Mouse (Mus musculus) stomach, postnatal 0 days (tissue): Measurements from ENCODE around the gene Lpp. TPM values are rescaled to one million over a fixed set of nuclear protein-coding genes. Genes with fewer than 3 reads are reported as not detected.
A peak's percentile ranks its signal among the peaks of the same experiment; 100 is the strongest.

Source experiments
- ATAC-seq: fragments of 200-750 bp; cut with Nextera tagmentation; 2 replicates; pipeline ENCODE4 v1.8.0; 2017; ENCODE audit not compliant: low FRiP score, low TSS enrichment
- DNase-seq: peaks from one replicate; pipeline ENCODE4 v3.0.0-alpha.2; 2016; ENCODE audit warnings: low spot score
- H3K27ac ChIP-seq: fragments of 300-500 bp; sonication (generic); replicated peaks from 2 replicates; pipeline ENCODE4 v1.5.1; 2014; ENCODE audit warnings: mild to moderate bottlenecking, control low read depth
- H3K27me3 ChIP-seq: fragments of 300-500 bp; sonication (generic); 2 replicates; pipeline ENCODE4 v1.6.1; 2014; ENCODE audit warnings: low read length; ENCODE audit not compliant: control insufficient read depth, insufficient read depth
- H3K36me3 ChIP-seq: fragments of 300-500 bp; sonication (generic); 2 replicates; pipeline ENCODE4 v1.6.1; 2014; ENCODE audit warnings: low read length, mixed read lengths; ENCODE audit not compliant: control insufficient read depth, insufficient read depth
- H3K4me1 ChIP-seq: fragments of 300-500 bp; sonication (generic); replicated peaks from 2 replicates; pipeline ENCODE4 v1.6.1; 2014; ENCODE audit warnings: antibody characterized with exemption; ENCODE audit not compliant: control insufficient read depth, insufficient read depth
- H3K4me2 ChIP-seq: fragments of 300-500 bp; sonication (generic); replicated peaks from 2 replicates; pipeline ENCODE4 v1.6.1; 2014; ENCODE audit warnings: low read depth, mild to moderate bottlenecking, control low read depth, moderate library complexity
- H3K4me3 ChIP-seq: fragments of 300-500 bp; sonication (generic); 2 replicates; pipeline ENCODE4 v1.5.1; 2014; ENCODE audit warnings: low read depth, low read length, control low read depth
- H3K9ac ChIP-seq: fragments of 300-500 bp; sonication (generic); 2 replicates; pipeline ENCODE4 v1.6.1; 2014; ENCODE audit warnings: mild to moderate bottlenecking, low read length, control low read depth, mixed read lengths
- H3K9me3 ChIP-seq: fragments of 300-500 bp; sonication (generic); 2 replicates; pipeline ENCODE4 v1.6.1; 2016; ENCODE audit warnings: low read length; ENCODE audit not compliant: control insufficient read depth
- CTCF ChIP-seq: IDR thresholded peaks from 2 replicates; pipeline ENCODE4 v1.5.1; 2016; ENCODE audit warnings: antibody characterized with exemption, low read depth, mild to moderate bottlenecking, moderate library complexity
- EP300 ChIP-seq: optimal IDR thresholded peaks from 2 replicates; pipeline ENCODE3; 2016; ENCODE audit warnings: antibody characterized with exemption
- WGBS: fragments of 180-500 bp; shearing (Covaris S2); extraction: QIAGEN DNeasy Blood & Tissue Kit; methylation state at CpG from one replicate; pipeline ENCODE4 v1.1.7; 2014; 5-methylcytosine and 5-hydroxymethylcytosine counted together
- polyA plus RNA-seq: library from polyadenylated mRNA; unstranded; fragments of >200 nt; fragmentation: Nextera tagmentation; extraction: Ambion mirVana; gene quantifications from 2 replicates; pipeline ENCODE4 v1.2.1, GENCODE M21; 2015

Lpp gene
- 49.8 and 51.3 TPM in 2 replicates for polyA plus RNA-seq

DNA sequence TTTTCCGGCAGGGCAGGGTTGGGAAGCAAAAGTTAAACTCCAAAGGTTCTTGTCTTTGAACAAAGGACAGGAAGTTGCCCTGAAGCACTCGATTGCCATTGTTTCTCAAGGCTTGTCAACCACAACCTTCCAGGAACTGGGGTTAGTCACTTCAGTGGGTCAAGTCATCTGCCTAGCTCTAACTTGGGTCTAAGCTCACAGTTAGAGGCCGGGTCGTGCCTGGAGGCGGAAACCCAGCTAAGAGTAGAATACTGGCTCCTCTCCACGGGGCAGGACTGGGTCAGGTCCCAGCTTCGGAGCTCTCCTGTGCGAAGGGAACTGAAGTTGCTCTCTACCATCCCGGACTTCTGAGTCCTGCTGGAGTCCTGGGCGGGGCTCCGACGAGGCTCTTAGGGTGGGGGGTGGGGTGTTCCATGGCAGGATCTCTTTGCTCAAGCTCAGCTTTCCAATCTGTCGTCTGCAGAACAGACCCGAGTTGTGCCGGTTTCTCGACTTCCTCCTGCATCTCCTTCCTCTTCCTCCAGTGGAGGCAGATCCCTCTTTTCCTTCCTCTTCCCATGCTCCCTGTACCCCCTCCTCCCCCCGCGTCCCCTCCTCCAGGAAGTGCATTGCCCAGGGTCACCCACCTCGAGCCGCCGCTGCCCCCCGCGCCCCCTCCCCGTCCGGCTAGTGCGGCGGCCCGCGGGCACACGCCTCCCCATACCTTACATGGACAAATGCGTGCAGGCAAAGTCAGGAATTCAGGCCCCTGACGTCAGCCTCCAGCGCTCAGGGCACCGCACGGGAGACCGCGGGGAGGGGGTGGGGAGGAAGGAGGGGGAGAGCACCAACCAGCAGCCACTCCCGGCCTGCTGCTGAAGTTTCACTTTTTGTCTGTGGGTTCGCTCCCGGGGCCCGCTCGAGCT, at the start of gene Lpp:
Gene Lpp (plus strand): TSS at position 857 of the 905 bp plus-strand sequence.
- H3K4me1 ChIP-seq: peaks cover 11% of the 10 kb centered on the region
- peak within 1 kb of the TSS; percentile 92 for H3K4me3 ChIP-seq
- WGBS: 3% methylated on average over 33 of the region's 42 CpGs
- H3K36me3 ChIP-seq: no peaks in the 10 kb centered on the region
- H3K27me3 ChIP-seq: no peaks in the 10 kb centered on the region
- H3K4me2 ChIP-seq: peak within 1 kb of the TSS; percentile 78
- peak within 1 kb of the TSS; percentile 100 for H3K27ac ChIP-seq
- peak within 1 kb of the TSS; percentile 97 for H3K9ac ChIP-seq
- ATAC-seq (peak; percentile 86), DNase-seq (peak; percentile 94)
- TF ChIP-seq EP300 (peak; percentile 39), CTCF (no peak)
- no peaks in the 10 kb centered on the region for H3K9me3 ChIP-seq

DNA sequence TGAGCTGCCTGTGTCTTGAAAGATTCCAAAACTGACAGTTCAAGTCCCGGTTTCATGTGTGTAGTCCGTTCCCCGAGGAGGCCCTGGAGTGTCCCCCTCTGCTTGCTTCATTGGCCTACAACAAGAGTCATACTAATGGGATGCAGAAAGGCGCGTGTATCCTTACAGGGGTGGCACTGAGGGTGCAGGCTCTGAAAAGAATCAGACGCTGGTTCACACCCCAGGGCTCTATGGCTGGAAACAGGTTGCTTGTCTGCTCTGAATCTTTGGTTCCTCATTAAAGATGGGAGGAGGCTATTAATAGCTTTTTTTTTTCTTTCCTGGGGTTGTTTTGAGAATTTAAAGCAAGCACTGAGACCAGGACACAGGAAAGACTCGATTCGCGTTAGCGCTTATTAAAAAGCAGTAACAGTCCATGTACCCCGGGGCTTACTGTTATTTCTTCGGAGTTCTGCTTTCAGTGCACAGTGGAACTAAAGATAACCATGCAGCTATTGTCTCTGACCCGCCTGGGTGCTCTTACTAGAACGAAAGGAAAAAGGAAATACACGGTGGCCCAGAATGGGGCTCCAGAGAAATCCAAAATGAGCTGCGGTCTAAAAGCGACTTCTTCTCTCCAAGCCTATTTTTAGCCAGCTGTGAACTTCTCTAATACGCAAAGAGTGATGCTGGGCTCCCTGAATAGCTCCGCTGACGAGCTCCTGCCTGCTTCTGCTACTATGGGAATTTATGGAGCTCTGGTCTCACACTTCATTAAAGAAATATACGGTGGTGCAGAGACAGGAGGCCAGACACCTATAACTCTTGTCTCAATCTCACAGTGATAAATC, 45.5 kb upstream of the Lpp start:
- Histone ChIP-seq H3K27me3 (no peaks in the 10 kb centered on the region), H3K9ac (no peak overlapping the region), H3K27ac (no peak overlapping the region), H3K4me3 (no peak overlapping the region), H3K4me2 (peak overlapping the region; percentile 23; the same call in 1 of the 2 replicates), H3K36me3 (no peaks in the 10 kb centered on the region), H3K4me1 (no peaks in the 10 kb centered on the region), H3K9me3 (no peaks in the 10 kb centered on the region)
- no peak for TF ChIP-seq EP300
- TF ChIP-seq CTCF: no peak
- DNase-seq: no peak
- WGBS: 65% methylated on average over 21 of the region's 21 CpGs
- ATAC-seq: no peak

DNA sequence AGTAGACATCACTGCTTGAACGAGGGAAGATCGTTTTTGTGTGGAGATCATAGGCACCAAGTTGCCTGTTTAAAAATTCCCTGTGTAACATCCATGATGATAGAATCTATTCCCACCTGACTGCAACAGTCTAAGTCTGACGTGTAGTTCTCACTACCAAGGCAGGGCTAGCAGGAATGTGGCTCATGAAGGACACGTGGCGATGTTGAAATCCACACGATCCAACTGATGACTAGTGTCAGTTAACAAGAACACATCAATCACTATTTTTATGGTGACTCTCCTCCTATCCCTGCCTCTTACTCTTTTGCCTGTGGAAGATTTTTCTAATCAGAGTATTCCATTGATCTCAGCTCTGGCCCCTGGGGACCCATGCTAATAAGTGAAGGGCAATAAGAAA, 43.0 kb upstream of the Lpp start:
- Histone ChIP-seq H3K4me2 (no peak overlapping the region), H3K4me3 (no peak overlapping the region), H3K4me1 (no peaks in the 10 kb centered on the region), H3K27me3 (no peaks in the 10 kb centered on the region), H3K9ac (no peak overlapping the region), H3K27ac (no peak overlapping the region), H3K9me3 (no peaks in the 10 kb centered on the region), H3K36me3 (no peaks in the 10 kb centered on the region)
- DNase-seq: no peak
- no peak for ATAC-seq
- TF ChIP-seq EP300 (no peak), CTCF (no peak)
- WGBS: 84% methylated on average over 6 of the region's 6 CpGs

DNA sequence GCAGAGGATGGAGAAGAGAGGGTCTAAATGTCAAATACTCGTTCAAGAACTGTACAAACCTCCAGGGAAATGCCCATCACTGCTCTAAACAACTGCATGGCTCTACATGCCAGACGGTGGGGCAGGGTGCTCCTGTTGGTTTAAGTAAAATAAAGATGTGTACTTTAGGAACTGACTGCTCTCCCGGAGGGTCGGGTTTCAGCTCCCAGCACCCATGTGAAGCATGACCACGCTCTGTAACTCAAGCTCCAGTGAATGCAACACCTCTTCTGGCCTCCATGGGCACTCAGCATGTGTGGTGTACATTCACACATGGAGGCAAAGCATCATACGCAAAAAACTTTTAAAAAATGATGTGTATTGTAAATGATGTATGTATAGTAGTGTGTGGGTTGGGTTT, 42.6 kb upstream of the Lpp start:
- no peak for TF ChIP-seq CTCF
- no peak for TF ChIP-seq EP300
- ATAC-seq (no peak), DNase-seq (no peak)
- H3K4me3 ChIP-seq: no peak overlapping the region
- no peak overlapping the region for H3K27ac ChIP-seq
- H3K27me3 ChIP-seq: no peaks in the 10 kb centered on the region
- WGBS: 62% methylated on average over 6 of the region's 6 CpGs
- H3K9ac ChIP-seq: no peak overlapping the region
- H3K36me3 ChIP-seq: no peaks in the 10 kb centered on the region
- H3K4me1 ChIP-seq: no peaks in the 10 kb centered on the region
- H3K9me3 ChIP-seq: no peaks in the 10 kb centered on the region
- no peak overlapping the region for H3K4me2 ChIP-seq

DNA sequence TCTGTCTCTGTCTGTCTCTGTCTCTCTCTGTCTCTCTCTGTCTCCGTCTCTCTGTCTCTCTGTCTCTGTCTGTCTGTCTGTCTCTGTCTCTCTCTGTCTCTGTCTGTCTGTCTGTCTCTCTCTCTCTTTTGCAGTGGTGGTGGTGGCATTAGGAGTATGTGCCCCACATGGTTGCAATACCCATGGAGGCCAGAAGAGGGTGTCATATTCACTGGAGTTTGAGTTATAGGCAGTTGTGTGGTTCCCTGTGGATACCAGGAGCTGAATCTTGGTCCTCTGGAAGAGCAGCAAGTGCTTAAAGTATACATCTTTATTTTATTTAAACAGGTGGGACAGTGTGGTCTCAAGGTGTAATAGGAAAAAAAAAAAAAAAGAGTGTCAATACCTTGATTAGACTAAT, 41.5 kb upstream of the Lpp start:
- ATAC-seq (no peak), DNase-seq (no peak)
- Histone ChIP-seq H3K27me3 (no peaks in the 10 kb centered on the region), H3K4me3 (no peak overlapping the region), H3K4me1 (no peaks in the 10 kb centered on the region), H3K4me2 (no peak overlapping the region), H3K27ac (no peak overlapping the region), H3K9ac (no peak overlapping the region), H3K36me3 (no peaks in the 10 kb centered on the region), H3K9me3 (no peaks in the 10 kb centered on the region)
- peak; percentile 43; the same call in 1 of the 2 replicates for TF ChIP-seq CTCF
- TF ChIP-seq EP300: no peak
- 100% methylated on average over 1 of the region's 1 CpGs for whole genome bisulfite sequencing

DNA sequence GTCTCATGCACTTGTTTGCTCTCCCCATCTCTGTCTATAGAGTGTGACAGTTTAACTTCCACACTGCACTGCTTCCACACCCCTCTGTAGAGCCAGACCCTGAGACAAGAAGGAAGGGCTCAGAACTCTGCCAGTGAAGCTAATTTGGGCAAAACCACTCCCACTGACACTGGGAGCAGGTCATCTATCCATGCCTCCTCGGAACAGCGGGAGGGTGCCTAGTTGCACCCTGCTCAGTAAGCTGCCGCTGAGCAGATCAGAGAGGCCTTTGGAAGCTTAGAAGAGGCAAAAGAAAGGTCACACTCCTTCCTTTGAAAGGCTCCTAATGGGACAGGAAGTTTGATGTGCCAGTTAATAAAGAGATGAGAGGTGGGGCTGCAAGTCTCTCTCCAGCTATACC, 39.5 kb upstream of the Lpp start:
- no peak for TF ChIP-seq EP300
- TF ChIP-seq CTCF: no peak
- H3K9ac ChIP-seq: no peak overlapping the region
- no peak overlapping the region for H3K27ac ChIP-seq
- H3K36me3 ChIP-seq: no peaks in the 10 kb centered on the region
- 18% methylated on average over 3 of the region's 3 CpGs for WGBS
- H3K4me2 ChIP-seq: no peak overlapping the region
- ATAC-seq: no peak
- H3K27me3 ChIP-seq: no peaks in the 10 kb centered on the region
- no peaks in the 10 kb centered on the region for H3K4me1 ChIP-seq
- no peak for DNase-seq
- no peaks in the 10 kb centered on the region for H3K9me3 ChIP-seq
- no peak overlapping the region for H3K4me3 ChIP-seq
